In genomic region chr5:54796953-54797450, GRCm38 (mm10) we compare ENCODE assay signal across 9 mouse cellular contexts.
DNase-seq lines count a peak whose midpoint lies in the region; ATAC-seq lines count a peak whose summit lies in the region.
"Had no signal": no experiment of that assay in that cellular context is flagged by ENCODE, and none has a peak within 500 bp of the region (broad histone marks: within the 10 kb centered on the region; RNA-seq: fewer than 3 reads in every experiment).

No protein-coding gene starts in this region.

- peak; percentile 32 to 55 for DNase-seq in heart, postnatal 10 days
- peak; percentile 22 to 53 for DNase-seq in cerebellum, postnatal 25 days
- DNase-seq in gastrocnemius, postnatal 10 days, result peak; percentile 24
- DNase-seq in layer of hippocampus, adult 18-20 months (ENCODE audit: low spot score in 2 of 2), result peak; percentile 46 to 77
- peak; percentile 58 for DNase-seq in right cerebral cortex, postnatal 25 days
- DNase-seq in urinary bladder, postnatal 36 days (ENCODE audit: low spot score in 2 of 2), result no peak

- 48% methylated on average over 6 of the region's 6 CpGs for WGBS in heart, embryonic 11.5 days (ENCODE audit: insufficient replicate concordance)
- WGBS in lung, embryonic 16.5 days, result 39% methylated on average over 6 of the region's 6 CpGs

- no peak overlapping the region for H3K9ac ChIP-seq in heart, embryonic 11.5 days (ENCODE audit: low read depth, low read length)
- no peak overlapping the region for H3K9ac ChIP-seq in lung, embryonic 16.5 days (ENCODE audit: low read length)
- H3K9ac ChIP-seq: limb, embryonic 15.5 days had no signal

- no peak overlapping the region for H3K4me2 ChIP-seq in heart, embryonic 11.5 days
- no peak overlapping the region for H3K4me2 ChIP-seq in lung, embryonic 16.5 days (ENCODE audit: low read depth, low read length)
- H3K4me2 ChIP-seq: limb, embryonic 15.5 days had no signal

- no peak overlapping the region for H3K4me3 ChIP-seq in heart, embryonic 11.5 days (ENCODE audit: low read depth, low read length)
- H3K4me3 ChIP-seq in lung, embryonic 16.5 days (ENCODE audit: low read length), result no peak overlapping the region
- H3K4me3 ChIP-seq: limb, embryonic 15.5 days had no signal

- H3K9me3 ChIP-seq in heart, embryonic 11.5 days (replicated peaks; ENCODE audit: control insufficient read depth, low read length), result no peaks in the 10 kb centered on the region
- no peaks in the 10 kb centered on the region for H3K9me3 ChIP-seq in lung, embryonic 16.5 days (ENCODE audit: control insufficient read depth, low read length)
- H3K9me3 ChIP-seq: limb, embryonic 15.5 days had no signal

- intact Hi-C loops in heart, postnatal 10 days (cut with DNase I), result loop anchor here (5.0 to 10.0 kb wide), 2 partner anchors 350 to 642 kb away; no protein-coding TSS in a partner anchor

- no peak for ATAC-seq in heart, embryonic 11.5 days (replicated peaks; ENCODE audit: insufficient number of reproducible peaks, low FRiP score, low TSS enrichment)
- peak; percentile 61; the same call in 1 of the 2 replicates for ATAC-seq in lung, embryonic 16.5 days (ENCODE audit: low read depth)

- H3K36me3 ChIP-seq in heart, embryonic 11.5 days (ENCODE audit: control insufficient read depth, insufficient read depth, low read length), result no peaks in the 10 kb centered on the region
- no peaks in the 10 kb centered on the region for H3K36me3 ChIP-seq in lung, embryonic 16.5 days (ENCODE audit: control insufficient read depth, insufficient read depth, low read length)
- H3K36me3 ChIP-seq: limb, embryonic 15.5 days had no signal

- H3K27ac ChIP-seq in heart, embryonic 11.5 days (ENCODE audit: low read depth, low read length), result no peak overlapping the region
- no peak overlapping the region for H3K27ac ChIP-seq in lung, embryonic 16.5 days (ENCODE audit: low read length)
- H3K27ac ChIP-seq: limb, embryonic 15.5 days had no signal

- H3K4me1 ChIP-seq in heart, embryonic 11.5 days (ENCODE audit: control insufficient read depth, insufficient read depth, low read length), result no peaks in the 10 kb centered on the region
- no peaks in the 10 kb centered on the region for H3K4me1 ChIP-seq in lung, embryonic 16.5 days (replicated peaks; ENCODE audit: control insufficient read depth, insufficient read depth, low read length)
- H3K4me1 ChIP-seq: limb, embryonic 15.5 days had no signal

- no peaks in the 10 kb centered on the region for H3K27me3 ChIP-seq in heart, embryonic 11.5 days (ENCODE audit: control insufficient read depth, insufficient read depth, low read length)
- H3K27me3 ChIP-seq in lung, embryonic 16.5 days (ENCODE audit: control insufficient read depth, insufficient read depth, low read depth, low read length), result no peaks in the 10 kb centered on the region
- H3K27me3 ChIP-seq: limb, embryonic 15.5 days had no signal

Comparison
In these comparisons a context has a peak if more than half of its experiments do, and no peak if none do; other contexts are left out.
1. DNase-seq: peak in heart, postnatal 10 days (2 of 2), cerebellum, postnatal 25 days (2 of 2), gastrocnemius, postnatal 10 days (single experiment), layer of hippocampus, adult 18-20 months (2 of 2) and right cerebral cortex, postnatal 25 days (single experiment); none in urinary bladder, postnatal 36 days (0 of 2).